Mouse (Mus musculus) myocyte (in vitro differentiated cells): ENCODE results near the gene Efna1. TPM values are rescaled to one million over a fixed set of nuclear protein-coding genes. Genes with fewer than 3 reads are reported as not detected.

Experiments used
- H3K27me3 ChIP-seq: one replicate; pipeline ENCODE4 v1.6.1; 2011; ENCODE audit not compliant: control insufficient read depth, insufficient read depth, insufficient read length
- H3K36me3 ChIP-seq: one replicate; pipeline ENCODE4 v1.6.1; 2011; ENCODE audit not compliant: control insufficient read depth, insufficient read depth
- H3K4me2 ChIP-seq: one replicate; pipeline ENCODE4 v1.6.1; 2011; ENCODE audit warnings: low read depth, control low read depth
- H3K4me3 ChIP-seq: one replicate; pipeline ENCODE4 v1.5.1; 2011; ENCODE audit warnings: mild to moderate bottlenecking, control low read depth, moderate library complexity
- H3K79me2 ChIP-seq: one replicate; pipeline ENCODE4 v1.6.1; 2011; ENCODE audit not compliant: control insufficient read depth, insufficient read depth
- H3ac ChIP-seq: one replicate; pipeline ENCODE4 v1.6.1; 2011; ENCODE audit not compliant: control insufficient read depth, insufficient read length
- CEBPB ChIP-seq: IDR thresholded peaks from 2 replicates; pipeline ENCODE4 v1.6.1; 2011; ENCODE audit warnings: mild to moderate bottlenecking, moderate library complexity; ENCODE audit not compliant: poor library complexity, insufficient read depth, severe bottlenecking
- E2F4 ChIP-seq: IDR thresholded peaks from one replicate; pipeline ENCODE4 v1.6.1; 2011; ENCODE audit warnings: mild to moderate bottlenecking, control low read depth, moderate library complexity; ENCODE audit not compliant: insufficient read depth
- MAX ChIP-seq: IDR thresholded peaks from one replicate; pipeline ENCODE4 v1.6.1; 2011; ENCODE audit warnings: low read depth, mild to moderate bottlenecking, control low read depth
- MYOD1 ChIP-seq, 3 experiments: IDR thresholded peaks; one replicate each; pipeline ENCODE4 v1.6.1; 2011; ENCODE audit warnings: control low read depth in 2 of 3, low read depth in 2 of 3, mild to moderate bottlenecking in 2 of 3, moderate library complexity in 1 of 3; ENCODE audit not compliant: insufficient read length in 2 of 3, control insufficient read depth in 1 of 3
- MYOG ChIP-seq, 3 experiments: IDR thresholded peaks; one replicate each; pipeline ENCODE4 v1.6.1; 2011; ENCODE audit warnings: control low read depth in 2 of 3, low read depth in 2 of 3, mild to moderate bottlenecking in 2 of 3; ENCODE audit not compliant: insufficient read length in 2 of 3, control insufficient read depth in 1 of 3, insufficient read depth in 1 of 3
- POLR2A ChIP-seq: IDR thresholded peaks from one replicate; pipeline ENCODE4 v1.6.1; 2011; ENCODE audit warnings: low read depth, mild to moderate bottlenecking, control low read depth, moderate library complexity; ENCODE audit not compliant: insufficient read length
- POLR2AphosphoS2 ChIP-seq: IDR thresholded peaks from one replicate; pipeline ENCODE4 v1.6.1; 2011; ENCODE audit warnings: low read depth, control low read depth; ENCODE audit not compliant: insufficient read length
- REST ChIP-seq: IDR thresholded peaks from one replicate; pipeline ENCODE4 v1.6.1; 2011; ENCODE audit warnings: mild to moderate bottlenecking, control low read depth, moderate library complexity; ENCODE audit not compliant: insufficient read depth, insufficient read length
- SRF ChIP-seq: IDR thresholded peaks from one replicate; pipeline ENCODE4 v1.6.1; 2011; ENCODE audit warnings: low read depth; ENCODE audit not compliant: control insufficient read depth, insufficient read length
- TCF12 ChIP-seq: IDR thresholded peaks from one replicate; pipeline ENCODE4 v1.6.1; 2011; ENCODE audit warnings: mild to moderate bottlenecking, control low read depth; ENCODE audit not compliant: poor library complexity, insufficient read depth, severe bottlenecking
- TCF3 ChIP-seq: IDR thresholded peaks from one replicate; pipeline ENCODE4 v1.6.1; 2011; ENCODE audit warnings: low read depth, control low read depth; ENCODE audit not compliant: insufficient read length
- USF1 ChIP-seq: IDR thresholded peaks from one replicate; pipeline ENCODE4 v1.6.1; 2011; ENCODE audit warnings: low read depth, mild to moderate bottlenecking, control low read depth, moderate library complexity
- polyA plus RNA-seq: library from polyadenylated mRNA; unstranded; fragments of >200 nt; fragmentation: generic; extraction: Trizol; gene quantifications from one replicate; pipeline ENCODE4 v1.2.1, GENCODE M21; 2012; ENCODE audit warnings: missing spikeins

The Efna1 gene
- polyA plus RNA-seq, 1 experiment = 8.2 TPM

GRCm38 (mm10) chr3:89262417-89262816, 18.5 kb downstream of the Efna1 start:
- no peak overlapping the region for H3ac ChIP-seq
- H3K27me3 ChIP-seq = no peaks in the 10 kb centered on the region
- no peak for TF ChIP-seq TCF12
- no peak for TF ChIP-seq TCF3
- no peak for TF ChIP-seq SRF
- TF ChIP-seq MAX = no peak
- TF ChIP-seq USF1 = no peak
- no peak for TF ChIP-seq REST
- TF ChIP-seq POLR2AphosphoS2 = no peak
- no peak for TF ChIP-seq MYOD1 (IDR thresholded peaks at IDR 0.05; ENCODE audit: control insufficient read depth in 1 of 3, insufficient read length in 2 of 3, low read depth in 2 of 3)
- TF ChIP-seq CEBPB = no peak
- no peak for TF ChIP-seq E2F4
- no peak for TF ChIP-seq POLR2A
- TF ChIP-seq MYOG (IDR thresholded peaks at IDR 0.05; ENCODE audit: control insufficient read depth in 1 of 3, insufficient read depth in 1 of 3, insufficient read length in 2 of 3, low read depth in 2 of 3) = no peak
- no peak overlapping the region for H3K4me2 ChIP-seq
- no peak overlapping the region for H3K4me3 ChIP-seq
- peaks cover 6% of the 10 kb centered on the region for H3K79me2 ChIP-seq
- no peaks in the 10 kb centered on the region for H3K36me3 ChIP-seq

GRCm38 (mm10) chr3:89260211-89260610, 20.7 kb downstream of the Efna1 start:
- TF ChIP-seq MAX (no peak), MYOD1 (IDR thresholded peaks at IDR 0.05; ENCODE audit: control insufficient read depth in 1 of 3, insufficient read length in 2 of 3, low read depth in 2 of 3) (no peak), POLR2A (no peak), REST (no peak)
- Histone ChIP-seq H3K4me2 (no peak overlapping the region), H3K4me3 (no peak overlapping the region), H3K36me3 (no peaks in the 10 kb centered on the region), H3K79me2 (no peaks in the 10 kb centered on the region), H3ac (no peak overlapping the region), H3K27me3 (no peaks in the 10 kb centered on the region)

- TF ChIP-seq MYOD1 (IDR thresholded peaks at IDR 0.05; ENCODE audit: control insufficient read depth in 1 of 3, insufficient read length in 2 of 3, low read depth in 2 of 3) = no peak
- no peak for TF ChIP-seq REST
- TF ChIP-seq CEBPB = no peak
- TF ChIP-seq POLR2A = no peak
- TF ChIP-seq POLR2AphosphoS2 = no peak
- TF ChIP-seq TCF12 = no peak
- no peak for TF ChIP-seq MAX
- no peak within 1 kb of the TSS for H3K4me3 ChIP-seq
- no peak within 1 kb of the TSS for H3ac ChIP-seq
- no peaks in the 10 kb centered on the region for H3K27me3 ChIP-seq
- no peaks in the 10 kb centered on the region for H3K79me2 ChIP-seq
- no peak within 1 kb of the TSS for H3K4me2 ChIP-seq
- H3K36me3 ChIP-seq = no peaks in the 10 kb centered on the region
Observed at GRCm38 (mm10) chr3:89259076-89259475, 21.9 kb downstream of the Efna1 start, which contains the start of gene Dpm3. Gene Dpm3, plus strand, starts transcription at chr3:89259358.

GRCm38 (mm10) chr3:89256177-89256576, 24.8 kb downstream of the Efna1 start:
- Histone ChIP-seq H3K4me2 (no peak overlapping the region), H3K36me3 (no peaks in the 10 kb centered on the region), H3ac (no peak overlapping the region), H3K4me3 (no peak overlapping the region), H3K79me2 (no peaks in the 10 kb centered on the region), H3K27me3 (no peaks in the 10 kb centered on the region)
- TF ChIP-seq MYOD1 (IDR thresholded peaks at IDR 0.05; ENCODE audit: control insufficient read depth in 1 of 3, insufficient read length in 2 of 3, low read depth in 2 of 3) (no peak), E2F4 (no peak), REST (no peak), POLR2A (no peak), USF1 (no peak), POLR2AphosphoS2 (no peak), TCF3 (no peak), CEBPB (no peak), SRF (no peak), MYOG (IDR thresholded peaks at IDR 0.05; ENCODE audit: control insufficient read depth in 1 of 3, insufficient read depth in 1 of 3, insufficient read length in 2 of 3, low read depth in 2 of 3) (no peak), TCF12 (no peak), MAX (no peak)

- no peak overlapping the region for H3ac ChIP-seq
- no peak overlapping the region for H3K4me2 ChIP-seq
- no peaks in the 10 kb centered on the region for H3K27me3 ChIP-seq
- no peaks in the 10 kb centered on the region for H3K79me2 ChIP-seq
- TF ChIP-seq REST (no peak), POLR2A (no peak), MYOD1 (IDR thresholded peaks at IDR 0.05; ENCODE audit: control insufficient read depth in 1 of 3, insufficient read length in 2 of 3, low read depth in 2 of 3) (no peak)
- no peak overlapping the region for H3K4me3 ChIP-seq
- no peaks in the 10 kb centered on the region for H3K36me3 ChIP-seq
Observed at GRCm38 (mm10) chr3:89254994-89255393, 25.9 kb downstream of the Efna1 start.
